In genomic region chr7:128626601-128627000, GRCm38 (mm10) we compare ENCODE assay signal across 18 mouse cellular contexts. TPM values are rescaled to one million over a fixed set of nuclear protein-coding genes. Genes with fewer than 3 reads are reported as not detected.
DNase-seq lines count a peak whose midpoint lies in the region; ATAC-seq and TF ChIP-seq lines count a peak whose summit lies in the region.
"Had no signal": no experiment of that assay in that cellular context is flagged by ENCODE, and none has a peak within 500 bp of the region (broad histone marks: within the 10 kb centered on the region; RNA-seq: fewer than 3 reads in every experiment).

No protein-coding gene starts in this region.

- H3K4me2 ChIP-seq in kidney, embryonic 14.5 days (replicated peaks; ENCODE audit: low read depth, low read length): no peak overlapping the region
- H3K4me2 ChIP-seq: forebrain, embryonic 15.5 days; heart, embryonic 12.5 days; hindbrain, embryonic 14.5 days; limb, embryonic 13.5 days; neural tube, embryonic 13.5 days; stomach, embryonic 15.5 days had no signal

- H3K9ac ChIP-seq in kidney, embryonic 14.5 days (ENCODE audit: low read depth, low read length): no peak overlapping the region
- H3K9ac ChIP-seq: forebrain, embryonic 15.5 days; heart, embryonic 12.5 days; hindbrain, embryonic 14.5 days; limb, embryonic 13.5 days; neural tube, embryonic 13.5 days; stomach, embryonic 15.5 days had no signal

- TF ChIP-seq CTCF in thymus, adult 2 months (IDR thresholded peaks at IDR 0.05; ENCODE audit: borderline replicate concordance, control insufficient read depth, extremely low read depth, insufficient read depth, low read length, poor library complexity): no peak

- H3K27ac ChIP-seq in kidney, embryonic 14.5 days (ENCODE audit: low read depth, low read length): 0 out of 2 replicates have a peak overlapping the region, but pooled peaks have one; percentile 26
- H3K27ac ChIP-seq in thymus, adult 2 months (ENCODE audit: control insufficient read depth, insufficient read depth, low read length): peak overlapping the region; percentile 91
- H3K27ac ChIP-seq: forebrain, embryonic 15.5 days; hindbrain, embryonic 14.5 days; limb, embryonic 13.5 days; neural tube, embryonic 13.5 days; stomach, embryonic 15.5 days had no signal

- H3K4me3 ChIP-seq in kidney, embryonic 14.5 days (ENCODE audit: low read length): no peak overlapping the region
- H3K4me3 ChIP-seq in thymus, adult 2 months (ENCODE audit: control insufficient read depth, insufficient read depth, low read length): no peak overlapping the region
- H3K4me3 ChIP-seq: forebrain, embryonic 15.5 days; heart, embryonic 12.5 days; limb, embryonic 13.5 days; megakaryocyte, embryonic 14.5 days; neural tube, embryonic 13.5 days; stomach, embryonic 15.5 days had no signal

- H3K27me3 ChIP-seq in kidney, embryonic 14.5 days (ENCODE audit: control insufficient read depth, insufficient read depth, low read length): no peaks in the 10 kb centered on the region
- H3K27me3 ChIP-seq in thymus, adult 2 months (ENCODE audit: control insufficient read depth, insufficient read depth, low read length): no peaks in the 10 kb centered on the region
- H3K27me3 ChIP-seq: forebrain, embryonic 15.5 days; heart, embryonic 12.5 days; limb, embryonic 13.5 days; megakaryocyte, embryonic 14.5 days; neural tube, embryonic 13.5 days; stomach, embryonic 15.5 days had no signal

- no peaks in the 10 kb centered on the region for H3K36me3 ChIP-seq in kidney, embryonic 14.5 days (ENCODE audit: control insufficient read depth, insufficient read depth, low read length)
- no peaks in the 10 kb centered on the region for H3K36me3 ChIP-seq in thymus, adult 2 months (ENCODE audit: control insufficient read depth, insufficient read depth, low read length)
- H3K36me3 ChIP-seq: forebrain, embryonic 15.5 days; heart, embryonic 12.5 days; limb, embryonic 13.5 days; neural tube, embryonic 13.5 days; stomach, embryonic 15.5 days had no signal

- 0 out of 2 replicates have a peak, but pooled peaks cover 5% of the 10 kb centered on the region for H3K4me1 ChIP-seq in kidney, embryonic 14.5 days (ENCODE audit: control insufficient read depth, insufficient read depth, low read length)
- peaks cover 10% of the 10 kb centered on the region for H3K4me1 ChIP-seq in thymus, adult 2 months (replicated peaks; ENCODE audit: control insufficient read depth, insufficient read depth, low read length)

- no peak for DNase-seq in kidney, postnatal 36 days
- DNase-seq in thymus, adult 2 months: no peak
- DNase-seq in thymus, postnatal 10 days (ENCODE audit: low spot score in 2 of 2): no peak
- no peak for DNase-seq in left cerebral cortex, adult 11 months (ENCODE audit: low spot score)
- DNase-seq in adrenal gland, postnatal 25 days: no peak
- DNase-seq: adrenal gland, adult 2 months; cerebellum, postnatal 36 days; layer of hippocampus, adult 9-11 months; lung, postnatal 10 days had no signal

- TF ChIP-seq POLR2A in thymus, adult 2 months (IDR thresholded peaks at IDR 0.05; ENCODE audit: control insufficient read depth, extremely low read depth, insufficient read depth, low read length, poor library complexity): no peak

- no peak for ATAC-seq in kidney, embryonic 14.5 days (ENCODE audit: low FRiP score, low TSS enrichment)
- peak; percentile 17 for ATAC-seq in activated CD4-positive, CD25-positive, alpha-beta regulatory T cell, adult 4 months
- ATAC-seq: forebrain, embryonic 15.5 days had no signal

- 63% methylated on average over 5 of the region's 5 CpGs for WGBS in kidney, embryonic 14.5 days
- 49% methylated on average over 5 of the region's 5 CpGs for WGBS in thymus, adult 2 months

- H3K9me3 ChIP-seq in kidney, embryonic 14.5 days (ENCODE audit: control insufficient read depth, low read length): no peaks in the 10 kb centered on the region
- H3K9me3 ChIP-seq: forebrain, embryonic 15.5 days; heart, embryonic 12.5 days; limb, embryonic 13.5 days; megakaryocyte, embryonic 14.5 days; neural tube, embryonic 13.5 days; stomach, embryonic 15.5 days had no signal

RNA-seq across cellular contexts. Expression of gene Inpp5f, which starts 15.5 kb away (rescaled TPM):
- 21.6 and 36.5 TPM in 2 replicates for polyA plus RNA-seq in kidney, embryonic 14.5 days (2014; fragmentation: Nextera tagmentation; extraction: Ambion mirVana)
- 3.8 and 4.1 TPM in 2 replicates for polyA plus RNA-seq in thymus, adult 2 months (2012; rRNA removed)
- polyA plus RNA-seq in activated CD4-positive, CD25-positive, alpha-beta regulatory T cell, adult 4 months (2017; shearing (Covaris generic)): 10 to 100 TPM; 46.7 to 50.3 TPM
- total RNA-seq in adrenal gland, postnatal 25 days (2021): 28.8 and 31.4 TPM in 2 replicates
